Mouse (Mus musculus) CD4-positive, CD25-positive, alpha-beta regulatory T cell (primary cell): ENCODE measurements around the gene Iqschfp. TPM values are rescaled to one million over a fixed set of nuclear protein-coding genes. Genes with fewer than 3 reads are reported as not detected.

ENCODE experiments used
- polyA plus RNA-seq: library from polyadenylated mRNA; unstranded; fragments of 100-300 nt; shearing (Covaris generic); gene quantifications from one replicate; pipeline ENCODE4 v1.2.1, GENCODE M21; 2017

Iqschfp gene
- not detected for polyA plus RNA-seq

GRCm38 (mm10) chr3:67892026-67892705 is at the start of gene Iqschfp, which contains the start of gene Iqcj:
TSS of gene Iqschfp (plus strand) at chr3:67892232.
TSS of gene Iqcj (plus strand) at chr3:67892220.

GRCm38 (mm10) chr3:68064731-68065130 is 172.7 kb downstream of the Iqschfp start, which contains the start of gene Schip1:
TSS of gene Schip1 (plus strand) at chr3:68064802.

Other genes with a start within 250 kb of the Iqschfp start
- not detected for gene Iqcj, start within 50 bp of the Iqschfp start, polyA plus RNA-seq
- gene Schip1, start 172.6 kb downstream of the Iqschfp start, polyA plus RNA-seq: 0.42 TPM